Mouse (Mus musculus) G1E (cell line): ENCODE results near the gene H13. TPM values are rescaled to one million over a fixed set of nuclear protein-coding genes. Genes with fewer than 3 reads are reported as not detected.

ENCODE experiments used
- ATAC-seq: 2 replicates; pipeline ENCODE4 v1.8.0; 2016; ENCODE audit warnings: mild to moderate bottlenecking; ENCODE audit not compliant: insufficient number of reproducible peaks, poor library complexity, low FRiP score, severe bottlenecking; ENCODE audit errors: extremely low read depth
- DNase-seq: peaks from one replicate; pipeline ENCODE4 v3.0.0; 2012; ENCODE audit warnings: low spot score
- H3K27me3 ChIP-seq: 2 replicates; pipeline ENCODE4 v1.6.1; 2012; ENCODE audit warnings: mild to moderate bottlenecking, low read length, inconsistent platforms; ENCODE audit not compliant: insufficient read depth
- H3K36me3 ChIP-seq: replicated peaks from 2 replicates; pipeline ENCODE3; 2012; ENCODE audit warnings: mild to moderate bottlenecking, inconsistent platforms
- H3K4me1 ChIP-seq: 2 replicates; pipeline ENCODE4 v1.6.1; 2012; ENCODE audit warnings: low read depth, low read length, inconsistent platforms, mixed read lengths; ENCODE audit not compliant: insufficient read depth
- H3K4me3 ChIP-seq: 2 replicates; pipeline ENCODE4 v1.5.1; 2012; ENCODE audit warnings: low read depth, mild to moderate bottlenecking, inconsistent platforms, low read length, moderate library complexity, mixed read lengths
- H3K9me3 ChIP-seq: replicated peaks from 2 replicates; pipeline ENCODE4 v1.6.1; 2012; ENCODE audit warnings: inconsistent platforms
- CTCF ChIP-seq: IDR thresholded peaks from 2 replicates; pipeline ENCODE4 v1.5.1; 2012; ENCODE audit warnings: low read depth, low read length, inconsistent platforms, mixed read lengths
- GATA1 ChIP-seq: IDR thresholded peaks from 2 replicates; pipeline ENCODE4 v1.6.1; 2012; ENCODE audit warnings: borderline replicate concordance, low read length, inconsistent platforms, mixed read lengths
- GATA2 ChIP-seq: IDR thresholded peaks from 2 replicates; pipeline ENCODE4 v1.6.1; 2012; ENCODE audit warnings: low read depth, low read length, inconsistent platforms, borderline replicate concordance
- POLR2AphosphoS5 ChIP-seq: IDR thresholded peaks from 2 replicates; pipeline ENCODE4 v1.6.1; 2012; ENCODE audit warnings: low read depth, low read length, inconsistent platforms; ENCODE audit not compliant: insufficient replicate concordance
- TAL1 ChIP-seq: conservative IDR thresholded peaks from 2 replicates; pipeline ENCODE4 v1.6.1; 2012; ENCODE audit warnings: low read depth, low read length, inconsistent platforms, mixed read lengths
- polyA plus RNA-seq: library from polyadenylated mRNA; stranded (reverse); fragments of >175 nt; gene quantifications from 2 replicates; pipeline ENCODE4 v1.2.3, GENCODE M21; 2012
- total RNA-seq, 2 experiments: library from RNA; stranded (forward) in 1 of 2; stranded (reverse) in 1 of 2; fragments of 200-1000 nt in 1 of 2; fragments of >200 nt in 1 of 2; fragmentation: Nextera tagmentation in 1 of 2; gene quantifications; 2 replicates each; pipeline ENCODE4 v1.2.3; 2014 to 2017

H13 gene
- total and polyA plus RNA-seq, 3 experiments, result 43.2 to 65.2 (median 54.2) TPM

- DNase-seq (no peak), ATAC-seq (no peak)
- Histone ChIP-seq H3K4me1 (peaks cover 83% of the 10 kb centered on the region), H3K4me3 (peak overlapping the region; percentile 100), H3K36me3 (peaks cover 14% of the 10 kb centered on the region), H3K9me3 (no peaks in the 10 kb centered on the region), H3K27me3 (no peaks in the 10 kb centered on the region)
- no peak for TF ChIP-seq CTCF
- no peak for TF ChIP-seq GATA1
- TF ChIP-seq POLR2AphosphoS5, result no peak
Measured at GRCm38 (mm10) chr2:152738341-152738740, 69.1 kb downstream of the H13 start.

DNA sequence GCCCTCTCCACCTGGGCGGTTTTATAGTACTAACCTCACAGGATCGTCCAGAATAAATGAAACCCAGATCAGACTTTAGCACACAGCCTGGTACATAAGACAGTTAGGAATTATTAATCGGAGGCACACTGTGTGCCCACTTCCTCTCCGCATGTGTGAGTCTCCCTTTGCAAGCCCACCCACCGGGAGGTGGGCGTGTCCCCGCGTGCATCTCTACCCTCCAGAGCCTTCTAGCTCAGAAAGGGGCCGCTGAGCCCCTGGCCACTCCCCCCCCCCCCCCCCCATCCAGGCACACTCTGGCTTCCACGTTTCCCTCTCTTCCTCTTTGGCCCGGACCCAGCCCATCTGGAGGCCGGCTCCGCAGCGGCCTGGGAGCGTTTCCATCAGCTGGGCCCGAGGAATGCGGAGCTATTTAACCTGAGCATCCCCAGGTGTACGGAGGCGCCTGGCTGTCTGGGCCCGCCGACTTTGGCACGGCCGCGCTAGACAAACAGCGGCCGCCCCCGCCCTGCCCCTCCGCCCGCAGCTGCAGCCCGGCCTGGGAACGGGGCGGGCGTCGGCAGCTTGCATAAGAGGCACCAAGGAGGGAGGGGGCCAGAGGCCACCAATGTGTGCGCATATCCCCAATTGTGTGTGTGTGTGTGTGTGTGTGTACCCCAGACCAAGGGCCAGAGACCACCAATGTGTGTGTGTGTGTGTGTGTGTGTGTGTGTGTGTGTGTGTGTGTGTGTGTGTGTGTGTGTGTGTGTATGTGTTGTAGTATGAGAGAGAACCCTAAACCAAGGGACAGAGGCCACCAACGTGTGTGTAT, 70.0 kb downstream of the H13 start:
- no peaks in the 10 kb centered on the region for H3K27me3 ChIP-seq
- no peaks in the 10 kb centered on the region for H3K9me3 ChIP-seq
- peaks cover 14% of the 10 kb centered on the region for H3K36me3 ChIP-seq
- peak; percentile 68 for DNase-seq
- peak overlapping the region; percentile 100 for H3K4me3 ChIP-seq
- TF ChIP-seq POLR2AphosphoS5, result no peak
- TF ChIP-seq GATA2, result no peak
- H3K4me1 ChIP-seq, result peaks cover 83% of the 10 kb centered on the region
- ATAC-seq, result no peak

DNA sequence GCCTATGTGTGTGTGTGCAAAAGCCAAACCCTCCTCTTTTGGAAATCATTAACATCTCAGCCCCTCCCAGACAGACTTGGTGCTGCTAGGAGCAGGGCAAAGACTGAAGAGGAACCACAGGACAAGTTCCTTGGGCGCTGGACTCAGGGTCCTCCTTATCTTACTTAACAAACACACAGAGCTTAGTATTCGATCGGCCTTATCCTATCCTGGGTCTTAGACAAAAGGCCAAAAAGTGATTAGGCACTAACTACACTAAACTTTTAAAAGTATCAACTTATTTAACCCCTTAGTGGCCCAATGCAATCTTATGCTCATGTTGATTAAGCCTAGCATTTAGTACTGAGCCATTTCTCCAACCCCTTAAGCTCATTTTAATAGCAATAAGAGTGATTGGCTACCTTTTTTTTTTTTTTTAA, 70.6 kb downstream of the H13 start:
- ATAC-seq (peak; percentile 58), DNase-seq (peak; percentile 75)
- H3K4me3 ChIP-seq, result peak overlapping the region; percentile 100; the same call in 1 of the 2 replicates
- no peaks in the 10 kb centered on the region for H3K9me3 ChIP-seq
- peaks cover 81% of the 10 kb centered on the region for H3K4me1 ChIP-seq
- no peaks in the 10 kb centered on the region for H3K27me3 ChIP-seq
- peaks cover 14% of the 10 kb centered on the region for H3K36me3 ChIP-seq
- peak; percentile 54 for TF ChIP-seq TAL1
- TF ChIP-seq CTCF, result no peak

GRCm38 (mm10) chr2:152740490-152740889, 71.2 kb downstream of the H13 start:
- no peak for DNase-seq
- ATAC-seq, result no peak
- Histone ChIP-seq H3K27me3 (no peaks in the 10 kb centered on the region), H3K9me3 (no peaks in the 10 kb centered on the region), H3K4me1 (peaks cover 81% of the 10 kb centered on the region), H3K36me3 (peaks cover 14% of the 10 kb centered on the region), H3K4me3 (peak overlapping the region; percentile 64; the same call in 1 of the 2 replicates)
- no peak for TF ChIP-seq CTCF
- no peak for TF ChIP-seq GATA1
- TF ChIP-seq POLR2AphosphoS5, result no peak
- no peak for TF ChIP-seq GATA2
- TF ChIP-seq TAL1, result no peak

DNA sequence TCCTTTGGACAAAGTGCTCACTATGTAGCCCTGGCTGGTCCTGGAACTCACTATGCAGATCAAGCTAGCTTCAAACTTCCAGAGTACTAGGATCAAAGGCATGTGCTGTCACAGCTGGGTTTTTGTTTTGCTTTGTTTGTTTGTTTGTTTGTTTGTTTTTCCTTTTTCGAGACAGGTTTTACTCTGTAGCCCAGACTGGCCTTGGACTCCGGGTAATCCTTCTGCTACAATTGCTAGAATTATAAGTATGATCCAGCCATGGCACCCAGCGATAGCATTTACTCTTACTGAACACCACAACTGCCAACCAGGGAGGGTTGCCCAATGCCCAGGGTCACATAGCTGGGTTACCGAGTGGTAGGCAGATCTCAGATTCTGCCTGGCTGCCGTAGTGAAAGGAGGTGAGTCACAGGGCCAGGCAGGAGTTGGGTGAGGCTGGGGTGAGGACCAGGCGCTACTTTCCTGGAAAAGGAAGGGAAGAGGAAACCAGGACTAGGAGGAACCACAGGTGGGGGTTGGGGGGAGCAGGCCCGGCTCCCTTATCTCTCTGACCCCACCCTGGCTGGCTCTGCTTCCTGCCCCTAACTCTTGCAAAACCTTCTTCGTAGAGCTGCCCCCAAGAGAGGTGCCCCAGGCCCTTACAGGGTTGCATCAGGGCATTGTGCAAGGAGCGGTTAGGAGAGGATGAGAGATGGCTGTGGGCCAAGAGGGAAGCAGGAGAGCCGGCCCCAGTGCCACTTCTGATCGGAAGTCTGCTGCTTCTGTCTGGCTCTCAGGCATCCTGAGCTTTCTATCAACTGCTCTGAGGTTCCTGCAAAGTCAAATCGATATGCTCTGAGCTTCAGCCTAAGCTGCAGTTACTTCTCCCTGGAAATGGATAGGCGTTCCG, 72.1 kb downstream of the H13 start:
- Histone ChIP-seq H3K27me3 (no peaks in the 10 kb centered on the region), H3K36me3 (peaks cover 14% of the 10 kb centered on the region), H3K4me1 (peaks cover 77% of the 10 kb centered on the region), H3K4me3 (peak overlapping the region; percentile 60; the same call in 1 of the 2 replicates), H3K9me3 (no peaks in the 10 kb centered on the region)
- DNase-seq (peak; percentile 67), ATAC-seq (peak; percentile 42)
- TF ChIP-seq GATA1 (no peak), POLR2AphosphoS5 (no peak), TAL1 (no peak; the same call in 1 of the 2 replicates), GATA2 (no peak), CTCF (no peak)

- ATAC-seq (no peak), DNase-seq (peak; percentile 63)
- Histone ChIP-seq H3K27me3 (no peaks in the 10 kb centered on the region), H3K4me3 (no peak overlapping the region; the same call in 1 of the 2 replicates), H3K36me3 (peaks cover 10% of the 10 kb centered on the region), H3K9me3 (no peaks in the 10 kb centered on the region), H3K4me1 (peaks cover 73% of the 10 kb centered on the region)
- peak; percentile 70 for TF ChIP-seq CTCF
- no peak for TF ChIP-seq TAL1
Measured at GRCm38 (mm10) chr2:152742435-152742834, 73.2 kb downstream of the H13 start.
